Mouse (Mus musculus) hematopoietic stem cell, adult 5-6 weeks (primary cell): ENCODE measurements at regions not wholly inside any gene's neighbourhood (a gene's known extent, or its start where the extent isn't known, plus 50 kb on each side); places are given as distances from the start of the nearest gene placed in this dataset.
"Not testable (repeated sequence)": the region's sequence is repeated elsewhere in the genome, so short reads cannot be mapped to it uniquely, and the experiment has no call there.

Source experiments
- ATAC-seq, 2 experiments: fragments of 125-278 bp in 1 of 2; replicated peaks in 1 of 2; 2 replicates each; pipeline ENCODE4 v1.8.0; 2016 to 2017; ENCODE audit warnings: inconsistent platforms in 2 of 2, mild to moderate bottlenecking in 2 of 2, moderate number of reproducible peaks in 2 of 2, low read depth in 1 of 2, moderate TSS enrichment in 1 of 2; ENCODE audit not compliant: low FRiP score in 2 of 2, poor library complexity in 2 of 2, severe bottlenecking in 2 of 2, insufficient read depth in 1 of 2, low TSS enrichment in 1 of 2

- no peak for ATAC-seq
Measured at GRCm38 (mm10) chr12:33496306-33496705, 66.9 kb downstream of the Twistnb start.

GRCm38 (mm10) chr12:33497319-33497892 lies 68.0 kb downstream of the Twistnb start:
- 0 out of 4 replicates have a peak, but pooled peaks of 1 of the 2 experiments have one; percentile 32 for ATAC-seq

GRCm38 (mm10) chr12:33541566-33541965 lies 112.1 kb downstream of the Twistnb start:
- no peak for ATAC-seq

DNA sequence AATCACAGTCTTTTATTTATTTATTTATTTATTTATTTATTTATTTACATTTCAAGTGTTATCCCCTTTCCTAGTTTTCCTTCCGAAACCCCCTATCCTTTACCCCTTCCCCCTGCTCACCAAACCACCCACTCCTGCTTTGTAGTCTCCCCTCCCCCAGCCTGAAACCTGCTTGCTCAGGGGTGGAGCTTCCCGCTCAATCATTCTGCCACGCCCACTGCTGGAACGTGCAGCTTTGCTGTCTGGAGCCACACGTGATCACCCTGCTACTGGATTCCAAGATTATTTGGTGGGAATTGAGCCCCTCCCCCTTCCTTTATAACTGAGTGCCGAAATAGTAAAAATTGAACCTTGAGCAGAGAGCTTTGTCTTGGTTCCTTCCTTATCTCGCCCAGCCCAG lies 122.2 kb downstream of the Twistnb start:
- not testable (repeated sequence) for ATAC-seq

DNA sequence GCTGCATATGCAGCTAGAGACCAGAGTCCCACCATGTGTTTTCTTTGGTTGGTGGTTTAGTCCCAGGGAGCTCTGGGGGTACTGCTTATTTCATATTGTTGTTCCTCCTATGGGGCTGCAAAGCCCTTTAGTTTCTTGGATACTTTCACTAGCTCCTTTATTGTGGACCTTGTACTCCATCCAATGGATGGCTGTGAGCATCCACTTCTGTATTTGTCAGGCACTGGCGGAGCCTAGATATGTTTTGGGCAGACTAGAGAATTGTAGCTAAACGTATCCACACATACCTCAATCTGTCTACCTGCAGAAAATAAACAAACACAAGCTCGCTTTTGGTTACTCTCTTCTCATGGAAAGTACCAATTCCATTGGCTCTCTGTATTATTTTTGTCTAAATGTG lies 122.8 kb downstream of the Twistnb start:
- ATAC-seq = no peak

DNA sequence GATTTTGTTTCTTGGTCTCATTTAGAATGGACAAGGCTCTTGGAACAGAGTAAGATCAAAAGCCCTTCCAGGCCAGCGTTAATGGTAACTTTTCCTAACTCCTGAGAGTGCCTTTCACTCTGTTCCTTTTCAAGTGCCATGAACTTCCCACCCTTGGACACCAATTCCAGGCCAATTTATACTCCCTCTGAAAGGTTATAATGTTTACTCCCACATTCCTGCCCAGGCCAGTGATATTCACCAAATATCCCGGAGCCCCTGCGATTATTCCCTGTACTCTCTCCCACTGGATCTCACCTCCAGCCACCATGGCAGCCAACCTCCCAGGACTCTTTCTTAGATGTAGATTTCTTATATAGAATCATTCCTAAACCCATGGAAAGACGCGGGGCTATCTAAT lies 123.2 kb downstream of the Twistnb start:
- ATAC-seq = no peak

DNA sequence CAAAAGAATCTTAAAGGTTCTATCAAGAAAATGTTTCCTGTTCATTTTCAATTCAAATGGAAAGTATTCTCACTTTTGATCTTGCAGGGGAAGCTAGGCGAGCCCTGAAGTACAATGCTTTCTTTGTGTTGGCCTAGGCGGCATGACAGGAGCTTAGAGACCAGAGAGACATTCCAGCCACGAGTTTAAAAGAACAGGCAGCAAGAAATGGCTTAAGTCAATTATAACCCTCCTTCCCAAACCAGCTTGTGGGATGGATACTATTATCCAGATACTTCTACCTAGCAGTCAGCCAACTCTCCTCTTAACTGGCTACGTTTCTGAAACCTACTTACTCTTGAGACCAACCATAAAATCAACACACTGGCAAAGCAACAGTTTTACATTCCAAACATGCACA lies 124.3 kb downstream of the Twistnb start:
- ATAC-seq = no peak

DNA sequence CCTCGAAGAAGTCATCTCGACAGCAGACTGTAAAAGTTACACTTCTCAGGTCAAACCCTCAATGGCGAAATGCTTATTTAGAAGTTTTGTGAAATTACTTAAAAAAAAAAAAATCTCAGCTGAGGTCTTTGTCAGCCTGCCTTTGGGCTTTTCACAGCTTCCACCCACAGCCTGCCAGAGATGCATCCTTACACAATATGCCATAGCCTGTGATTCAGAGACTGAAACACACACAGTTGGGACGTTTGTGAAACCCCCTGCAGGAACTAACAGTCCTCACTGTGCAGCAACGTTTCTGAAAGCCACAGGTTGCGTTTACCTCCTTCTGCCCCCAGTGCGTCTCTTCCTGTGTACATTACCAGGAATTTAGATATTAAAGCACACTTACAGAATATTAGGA lies 131.7 kb downstream of the Twistnb start:
- ATAC-seq = no peak

- no peak for ATAC-seq
Measured at GRCm38 (mm10) chr12:33577877-33578428, 148.5 kb downstream of the Twistnb start.

- no peak for ATAC-seq
Measured at GRCm38 (mm10) chr12:33580809-33581208, 151.4 kb downstream of the Twistnb start.

DNA sequence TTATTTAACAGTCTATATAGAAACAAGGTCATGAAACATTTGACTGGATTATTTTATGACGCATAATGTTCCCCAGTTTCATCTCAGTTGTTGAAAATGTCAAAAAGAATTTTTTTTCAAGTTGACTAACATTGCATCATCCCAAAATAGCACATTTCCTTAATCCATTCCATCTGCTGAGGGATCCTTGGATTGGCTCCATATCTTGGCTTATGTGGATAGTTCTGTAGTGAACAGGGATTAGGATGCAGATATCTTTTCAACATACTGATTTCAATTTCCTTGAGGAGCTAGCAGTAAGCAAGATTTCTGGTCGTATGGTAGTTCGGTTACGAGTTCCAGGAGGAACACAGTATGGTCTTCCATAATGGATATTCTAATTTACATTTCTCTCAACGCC lies 161.6 kb downstream of the Twistnb start:
- ATAC-seq = no peak

GRCm38 (mm10) chr12:33592431-33592911 lies 163.0 kb downstream of the Twistnb start:
- no peak for ATAC-seq

- no peak for ATAC-seq
Measured at GRCm38 (mm10) chr12:33592938-33593337, 163.5 kb downstream of the Twistnb start.

DNA sequence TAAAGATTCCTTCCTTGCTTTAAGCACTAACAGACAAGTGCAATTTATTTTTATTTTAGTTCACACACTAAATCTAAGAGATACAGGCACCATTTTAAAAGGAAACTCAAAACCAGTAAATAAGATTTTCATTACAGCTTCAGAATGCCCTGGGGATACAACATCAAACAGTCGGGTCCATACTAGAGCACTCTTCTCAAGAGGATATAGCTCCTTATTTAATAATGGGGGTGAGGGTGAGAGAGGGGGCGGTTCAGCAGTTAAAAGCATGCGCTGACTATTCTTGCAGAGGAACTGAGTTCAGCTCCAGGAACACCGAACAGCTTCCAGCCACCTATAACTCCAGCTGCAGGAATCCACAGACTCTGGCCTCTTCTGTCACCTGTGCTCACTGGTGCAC lies 164.2 kb downstream of the Twistnb start:
- no peak for ATAC-seq

GRCm38 (mm10) chr12:33605393-33605792 lies 176.0 kb downstream of the Twistnb start:
- ATAC-seq = no peak

GRCm38 (mm10) chr12:33607811-33608602 lies 178.6 kb downstream of the Twistnb start:
- no peak for ATAC-seq

GRCm38 (mm10) chr12:33612378-33612777 lies 182.9 kb downstream of the Twistnb start:
- ATAC-seq = peak; percentile 64 to 65; a peak in 3 of 4 replicates

DNA sequence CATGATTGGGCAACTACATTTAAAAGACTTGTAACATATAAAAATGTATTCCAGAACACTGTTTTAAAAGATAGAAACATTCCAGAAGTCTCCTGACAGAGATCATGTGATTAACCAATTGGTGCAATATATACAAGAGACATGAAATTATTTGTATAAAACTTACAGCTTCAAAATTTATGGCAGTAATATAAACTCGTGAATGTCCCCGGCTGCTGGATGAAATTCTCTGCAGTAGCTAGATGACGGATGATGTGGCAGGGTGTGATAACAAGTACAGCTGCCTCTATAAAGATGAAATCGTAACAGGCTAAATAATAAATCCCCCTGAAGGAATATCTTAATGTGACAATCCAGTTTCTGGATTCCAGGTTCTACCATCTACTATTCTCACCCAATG lies 191.0 kb downstream of the Twistnb start:
- no peak for ATAC-seq
